Mouse (Mus musculus) lung, postnatal 0 days (tissue): ENCODE data around the gene Hdgfl1. TPM values are rescaled to one million over a fixed set of nuclear protein-coding genes. Genes with fewer than 3 reads are reported as not detected.

Source experiments
- ATAC-seq: fragments of 200-750 bp; cut with Nextera tagmentation; 2 replicates; pipeline ENCODE4 v1.8.0; 2017; ENCODE audit warnings: moderate library complexity
- DNase-seq: peaks from one replicate; pipeline ENCODE4 v3.0.0-alpha.2; 2016; ENCODE audit warnings: low spot score
- H3K27ac ChIP-seq: fragments of 300-500 bp; sonication (generic); 2 replicates; pipeline ENCODE4 v1.5.1; 2014; ENCODE audit warnings: antibody characterized with exemption, mild to moderate bottlenecking, low read length, mixed read lengths
- H3K27me3 ChIP-seq: fragments of 300-500 bp; sonication (generic); replicated peaks from 2 replicates; pipeline ENCODE4 v1.6.1; 2014; ENCODE audit warnings: low read length, mixed read lengths; ENCODE audit not compliant: insufficient read depth
- H3K36me3 ChIP-seq: fragments of 300-500 bp; sonication (generic); 2 replicates; pipeline ENCODE4 v1.6.1; 2014; ENCODE audit warnings: low read length, mixed read lengths; ENCODE audit not compliant: insufficient read depth
- H3K4me1 ChIP-seq: fragments of 300-500 bp; sonication (generic); 2 replicates; pipeline ENCODE4 v1.6.1; 2014; ENCODE audit warnings: antibody characterized with exemption, low read depth, low read length, mixed read lengths; ENCODE audit not compliant: insufficient read depth
- H3K4me2 ChIP-seq: fragments of 300-500 bp; sonication (generic); replicated peaks from 2 replicates; pipeline ENCODE4 v1.6.1; 2014; ENCODE audit warnings: low read depth, mild to moderate bottlenecking, low read length, moderate library complexity, mixed read lengths
- H3K4me3 ChIP-seq: fragments of 300-500 bp; sonication (generic); 2 replicates; pipeline ENCODE4 v1.5.1; 2014; ENCODE audit warnings: low read depth, low read length
- H3K9ac ChIP-seq: fragments of 300-500 bp; sonication (generic); replicated peaks from 2 replicates; pipeline ENCODE4 v1.6.1; 2014; ENCODE audit warnings: low read depth, mild to moderate bottlenecking
- H3K9me3 ChIP-seq: fragments of 300-500 bp; sonication (generic); 2 replicates; pipeline ENCODE4 v1.6.1; 2016; ENCODE audit warnings: low read length, mixed read lengths
- CTCF ChIP-seq: IDR thresholded peaks from 2 replicates; pipeline ENCODE4 v1.5.1; 2016; ENCODE audit warnings: antibody characterized with exemption, mild to moderate bottlenecking
- EP300 ChIP-seq: IDR thresholded peaks from 2 replicates; pipeline ENCODE4 v1.6.1; 2016; ENCODE audit warnings: antibody characterized with exemption, mild to moderate bottlenecking, control low read depth
- WGBS: fragments of 180-500 bp; shearing (Covaris S2); extraction: QIAGEN DNeasy Blood & Tissue Kit; methylation state at CpG from one replicate; pipeline ENCODE4 v1.1.7; 2014; 5-methylcytosine and 5-hydroxymethylcytosine counted together
- polyA plus RNA-seq: library from polyadenylated mRNA; unstranded; fragments of >200 nt; fragmentation: Nextera tagmentation; extraction: Ambion mirVana; gene quantifications from 2 replicates; pipeline ENCODE4 v1.2.1, GENCODE M21; 2015

The Hdgfl1 gene
- polyA plus RNA-seq, 1 experiment from 2014 or later = not detected

DNA sequence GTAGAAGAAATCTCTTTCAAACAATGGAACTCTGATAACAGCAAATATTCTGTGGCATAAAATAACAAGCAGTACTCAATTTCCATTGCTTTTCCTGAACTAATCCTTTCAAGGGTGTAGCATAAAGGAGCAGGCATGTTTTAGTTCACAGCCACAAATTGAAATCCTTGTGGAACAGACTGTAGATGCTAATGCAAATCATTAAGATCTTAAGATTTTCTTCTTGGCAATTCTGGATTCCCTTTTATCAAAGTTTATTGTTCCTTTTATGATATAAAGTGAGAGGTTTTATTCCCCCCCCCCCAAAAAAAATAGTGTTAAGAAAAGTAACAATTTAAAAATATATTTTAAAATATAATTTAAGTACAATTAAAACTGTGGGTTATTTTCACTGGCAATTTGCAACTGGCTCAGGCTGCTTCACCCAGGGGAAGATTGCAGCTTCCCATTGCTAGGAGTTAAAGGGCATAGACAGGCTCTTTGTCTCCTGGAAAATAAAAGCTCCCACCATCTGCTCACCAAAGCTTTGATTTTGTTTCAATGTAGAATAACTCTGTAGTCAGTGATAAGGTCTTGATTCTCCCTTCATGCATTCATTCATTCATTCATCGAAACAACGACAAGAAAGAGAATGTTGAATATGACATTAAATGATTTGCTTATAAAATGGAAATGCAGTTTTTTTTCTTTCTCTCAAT is 24.1 kb downstream of the Hdgfl1 start:
- Histone ChIP-seq H3K27ac (no peak overlapping the region), H3K36me3 (no peaks in the 10 kb centered on the region), H3K4me1 (no peaks in the 10 kb centered on the region), H3K4me3 (no peak overlapping the region), H3K27me3 (no peaks in the 10 kb centered on the region), H3K9me3 (no peaks in the 10 kb centered on the region), H3K4me2 (no peak overlapping the region), H3K9ac (no peak overlapping the region)
- DNase-seq (no peak), ATAC-seq (no peak)
- 96% methylated on average over 2 of the region's 2 CpGs for WGBS
- no peak for TF ChIP-seq EP300
- no peak for TF ChIP-seq CTCF

DNA sequence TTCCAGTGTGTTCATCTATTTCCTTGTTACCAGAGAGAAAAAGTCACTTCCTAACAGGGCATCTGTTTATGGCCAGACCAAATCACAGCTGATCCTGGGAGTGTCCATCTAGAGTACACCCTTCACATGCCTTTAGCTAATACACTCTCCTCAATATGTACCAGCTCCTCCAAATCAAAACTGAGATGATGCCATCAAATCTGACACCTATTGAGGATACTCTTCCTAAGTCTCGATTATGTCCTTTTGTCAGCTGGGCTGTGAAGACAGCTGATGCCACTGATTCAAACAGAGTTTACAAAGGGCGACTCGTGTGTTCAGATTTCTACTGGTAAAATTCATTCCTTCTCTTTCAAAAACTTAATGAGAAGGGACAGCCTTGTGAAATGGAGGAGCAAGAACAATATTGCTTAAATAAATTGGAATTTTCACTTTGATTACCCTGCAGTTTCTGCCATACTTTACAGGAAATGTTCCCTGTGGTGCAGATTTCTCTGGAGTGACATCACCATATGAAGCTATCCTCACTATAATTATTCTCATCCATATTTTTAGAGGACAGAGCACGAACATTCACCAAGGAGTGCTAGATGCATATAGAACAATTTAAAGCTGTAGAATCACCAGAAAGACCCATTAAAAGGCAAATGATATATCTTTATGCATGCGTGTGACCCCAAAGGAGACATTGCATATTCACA is 24.8 kb downstream of the Hdgfl1 start:
- H3K4me1 ChIP-seq = no peaks in the 10 kb centered on the region
- DNase-seq = no peak
- H3K27ac ChIP-seq = no peak overlapping the region
- H3K27me3 ChIP-seq = no peaks in the 10 kb centered on the region
- ATAC-seq = no peak
- H3K9me3 ChIP-seq = no peaks in the 10 kb centered on the region
- 85% methylated on average over 5 of the region's 5 CpGs for WGBS
- no peak overlapping the region for H3K4me3 ChIP-seq
- H3K36me3 ChIP-seq = no peaks in the 10 kb centered on the region
- no peak overlapping the region for H3K4me2 ChIP-seq
- H3K9ac ChIP-seq = no peak overlapping the region
- TF ChIP-seq EP300 (no peak), CTCF (no peak)

DNA sequence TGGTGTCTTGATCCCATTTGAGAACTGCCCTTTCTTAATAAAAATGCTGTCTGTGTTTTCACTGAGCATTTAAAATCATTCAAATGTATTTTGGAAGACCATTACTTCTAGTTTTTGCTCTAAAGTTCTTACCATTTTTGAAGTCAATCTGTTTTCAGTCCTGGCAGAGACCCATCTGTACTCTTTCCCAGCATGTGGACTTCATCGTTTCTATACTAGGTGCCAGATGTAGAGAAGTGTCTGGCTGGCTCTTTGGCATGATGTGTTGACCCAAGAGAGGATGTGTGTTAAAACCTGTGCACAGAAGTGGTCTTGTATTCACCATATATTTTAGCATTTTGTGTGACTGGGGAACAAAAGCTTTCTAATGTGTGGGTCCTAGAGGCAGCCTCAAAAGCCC is 25.9 kb downstream of the Hdgfl1 start:
- Histone ChIP-seq H3K9ac (no peak overlapping the region), H3K9me3 (no peaks in the 10 kb centered on the region), H3K4me1 (no peaks in the 10 kb centered on the region), H3K27ac (no peak overlapping the region), H3K36me3 (no peaks in the 10 kb centered on the region), H3K4me3 (no peak overlapping the region), H3K4me2 (no peak overlapping the region), H3K27me3 (no peaks in the 10 kb centered on the region)
- 56% methylated on average over 1 of the region's 1 CpGs for WGBS
- no peak for DNase-seq
- ATAC-seq = no peak
- TF ChIP-seq CTCF = no peak
- no peak for TF ChIP-seq EP300

DNA sequence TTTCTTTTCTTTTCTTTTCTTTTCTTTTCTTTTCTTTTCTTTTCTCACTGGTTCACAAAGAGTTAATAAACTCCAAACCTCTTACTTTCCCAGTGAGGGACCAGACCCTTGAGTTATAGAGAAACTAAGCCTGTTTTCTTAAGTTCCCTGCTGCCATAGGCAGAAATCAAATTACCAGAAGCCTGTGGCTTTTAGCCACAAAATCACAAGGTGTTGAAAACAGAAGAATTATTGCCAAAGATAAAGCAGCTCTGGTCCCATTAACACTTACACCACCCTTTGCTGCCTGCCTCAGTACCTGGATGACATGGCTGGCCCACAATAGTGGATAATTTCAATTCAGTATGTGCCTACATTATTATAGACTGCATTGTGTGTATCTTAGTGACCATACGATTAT is 35.0 kb downstream of the Hdgfl1 start:
- ATAC-seq (no peak), DNase-seq (no peak)
- TF ChIP-seq CTCF (no peak), EP300 (no peak)
- H3K9ac ChIP-seq = no peak overlapping the region
- H3K9me3 ChIP-seq = no peaks in the 10 kb centered on the region
- H3K4me1 ChIP-seq = no peaks in the 10 kb centered on the region
- H3K27me3 ChIP-seq = no peaks in the 10 kb centered on the region
- H3K36me3 ChIP-seq = no peaks in the 10 kb centered on the region
- no peak overlapping the region for H3K27ac ChIP-seq
- WGBS = 84% methylated on average over 1 of the region's 1 CpGs
- H3K4me3 ChIP-seq = no peak overlapping the region
- H3K4me2 ChIP-seq = no peak overlapping the region

DNA sequence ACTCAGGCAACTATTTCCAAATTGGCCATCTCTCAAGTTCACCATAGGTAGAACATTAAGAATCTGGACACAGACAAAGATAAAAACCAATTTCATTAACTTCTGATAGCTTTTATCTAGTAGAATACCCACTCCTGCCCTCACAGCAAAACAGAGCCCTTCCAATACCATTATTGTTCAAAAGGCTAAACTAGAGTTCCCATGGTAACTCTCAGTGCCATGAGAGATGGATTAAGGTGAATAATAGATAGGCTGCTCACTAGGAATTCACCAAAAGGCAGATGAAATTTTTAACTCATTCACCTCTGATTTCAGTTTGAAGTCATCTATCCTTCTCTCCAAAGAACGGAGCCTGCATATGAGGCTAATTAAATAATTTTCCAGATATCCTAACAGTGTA is 45.7 kb downstream of the Hdgfl1 start:
- Histone ChIP-seq H3K4me3 (no peak overlapping the region), H3K27me3 (no peaks in the 10 kb centered on the region), H3K9me3 (no peaks in the 10 kb centered on the region), H3K9ac (no peak overlapping the region), H3K27ac (no peak overlapping the region), H3K4me1 (no peaks in the 10 kb centered on the region), H3K36me3 (no peaks in the 10 kb centered on the region), H3K4me2 (no peak overlapping the region)
- no peak for DNase-seq
- 81% methylated on average over 1 of the region's 1 CpGs for WGBS
- no peak for ATAC-seq
- no peak for TF ChIP-seq CTCF
- TF ChIP-seq EP300 = no peak

DNA sequence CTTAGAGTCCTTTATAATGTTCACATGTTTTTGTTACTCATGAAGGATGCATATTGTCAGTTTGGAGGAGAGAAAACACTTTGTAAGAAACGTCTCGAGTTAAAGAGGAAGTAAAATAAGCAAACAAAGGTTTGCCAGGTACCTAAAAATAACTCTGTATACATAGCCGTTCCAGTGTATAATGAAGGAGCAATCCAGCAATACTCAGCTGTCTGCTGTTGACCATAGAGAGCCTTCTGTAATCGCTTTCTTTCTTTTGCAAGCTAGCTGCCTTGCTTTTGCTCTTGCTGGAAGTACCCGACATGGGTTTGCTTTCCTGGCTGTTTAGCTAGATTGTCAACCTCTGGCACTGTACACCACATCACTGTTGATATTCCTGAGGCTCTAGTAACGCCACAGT is 48.6 kb downstream of the Hdgfl1 start:
- no peaks in the 10 kb centered on the region for H3K27me3 ChIP-seq
- no peaks in the 10 kb centered on the region for H3K36me3 ChIP-seq
- TF ChIP-seq EP300 (peak; percentile 41; the same call in 1 of the 2 replicates), CTCF (no peak)
- H3K4me1 ChIP-seq = no peaks in the 10 kb centered on the region
- H3K4me3 ChIP-seq = no peak overlapping the region
- ATAC-seq (0 out of 2 replicates have a peak, but pooled peaks have one; percentile 17), DNase-seq (peak; percentile 62)
- peak overlapping the region; percentile 29 for H3K4me2 ChIP-seq
- no peak overlapping the region for H3K9ac ChIP-seq
- 5% methylated on average over 6 of the region's 6 CpGs for WGBS
- no peak overlapping the region for H3K27ac ChIP-seq
- no peaks in the 10 kb centered on the region for H3K9me3 ChIP-seq
